Mouse (Mus musculus) cerebellum, adult 11 months (tissue): ENCODE measurements around the gene Olfr683.
"Not testable (repeated sequence)": the region's sequence is repeated elsewhere in the genome, so short reads cannot be mapped to it uniquely, and the experiment has no call there.

Experiments
- DNase-seq: peaks from one replicate; pipeline ENCODE4 v3.0.0; 2022

Olfr683 gene

GRCm38 (mm10) chr7:105146912-105147311, at the start of gene Olfr683:
Gene Olfr683, minus strand, starts transcription at chr7:105147012.
- DNase-seq: no peak

- DNase-seq: no peak
Measured at GRCm38 (mm10) chr7:105185912-105186311, 39.1 kb upstream of the Olfr683 start, which contains the start of gene Olfr685. Gene Olfr685, minus strand, starts transcription at chr7:105186012.

GRCm38 (mm10) chr7:105170773-105171172, 24.0 kb upstream of the Olfr683 start:
- no peak for DNase-seq

GRCm38 (mm10) chr7:105163553-105163952, 16.7 kb upstream of the Olfr683 start, which contains the start of gene Olfr684:
Gene Olfr684, minus strand, starts transcription at chr7:105163653.
- DNase-seq: no peak

GRCm38 (mm10) chr7:105141275-105141674, 5.5 kb downstream of the Olfr683 start:
- no peak for DNase-seq

- no peak for DNase-seq
Measured at GRCm38 (mm10) chr7:105116536-105116935, 30.3 kb downstream of the Olfr683 start, which contains the start of gene Olfr681. Gene Olfr681, plus strand, starts transcription at chr7:105116836.

GRCm38 (mm10) chr7:105092717-105093116, 54.1 kb downstream of the Olfr683 start, which contains the start of gene Olfr680-ps1:
Gene Olfr680-ps1, minus strand, starts transcription at chr7:105092817.
- not testable (repeated sequence) for DNase-seq
